Mouse (Mus musculus) thymus, postnatal 0 days (tissue): Measurements from ENCODE around the gene Ccdc50. TPM values are rescaled to one million over a fixed set of nuclear protein-coding genes. Genes with fewer than 3 reads are reported as not detected.

Experiments
- DNase-seq: peaks from one replicate; pipeline ENCODE4 v3.0.0-alpha.2; 2015; ENCODE audit warnings: low spot score
- polyA plus RNA-seq: library from polyadenylated mRNA; unstranded; fragments of >200 nt; fragmentation: Nextera tagmentation; extraction: Ambion mirVana; gene quantifications from 2 replicates; pipeline ENCODE4 v1.2.1, GENCODE M21; 2015

Gene Ccdc50
- 19.6 and 24.7 TPM in 2 replicates for polyA plus RNA-seq

DNA sequence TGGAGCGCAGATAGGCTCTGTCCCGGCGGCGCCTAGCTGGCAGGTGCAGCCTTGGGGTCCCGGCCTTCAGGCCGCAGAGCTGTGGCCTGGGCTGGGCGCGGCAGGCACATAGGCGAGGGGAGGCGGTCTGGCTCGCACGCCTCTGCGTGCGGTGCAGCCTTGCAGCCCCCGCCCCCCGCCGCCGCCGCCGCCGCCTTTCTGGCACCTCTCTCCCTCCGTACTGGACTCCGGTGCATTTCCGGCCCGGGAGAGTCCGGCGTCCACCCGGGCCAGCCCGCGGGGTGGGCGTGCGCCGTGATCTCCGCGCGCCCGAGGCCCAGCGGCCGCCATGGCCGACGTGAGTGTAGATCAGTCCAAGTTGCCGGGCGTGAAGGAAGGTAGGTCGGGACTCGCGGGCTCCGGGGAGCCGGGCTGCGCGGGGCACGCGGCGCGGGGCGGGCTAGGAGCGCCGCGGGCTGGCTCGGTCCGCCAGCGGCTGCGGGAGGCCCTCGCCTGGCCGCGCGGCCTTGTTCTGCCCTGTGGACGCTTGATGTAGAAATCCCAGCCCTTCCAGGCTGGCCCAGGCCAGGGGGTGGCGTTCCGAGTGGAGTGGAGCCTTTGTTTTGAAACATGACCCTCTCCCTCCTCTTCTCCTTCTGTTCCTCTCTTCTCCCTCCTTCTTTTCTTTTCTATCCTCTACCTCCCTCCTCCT is at the start of gene Ccdc50:
Ccdc50 (plus strand) TSS at position 109 of the 691 bp plus-strand sequence.
- peak; percentile 47 for DNase-seq

DNA sequence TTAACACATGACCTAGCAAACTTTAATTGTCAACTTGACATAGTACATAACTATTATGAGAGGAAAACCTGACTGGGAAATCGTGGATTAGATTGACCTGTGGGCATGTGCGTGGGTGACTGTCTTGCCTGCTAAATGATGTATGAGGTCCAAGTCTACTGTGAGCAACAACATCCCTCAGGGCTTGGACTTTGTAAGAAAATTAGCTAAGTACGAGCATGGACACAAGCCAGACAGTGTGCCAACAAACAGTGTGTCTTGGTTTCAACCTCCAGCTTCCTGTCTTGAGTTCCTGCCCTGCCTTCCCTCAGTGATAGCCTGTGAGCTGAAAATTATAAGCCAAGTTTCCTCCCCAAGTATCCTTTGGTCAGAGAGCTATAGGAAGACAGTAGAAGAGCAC is 41.1 kb upstream of the Ccdc50 start:
- no peak for DNase-seq

DNA sequence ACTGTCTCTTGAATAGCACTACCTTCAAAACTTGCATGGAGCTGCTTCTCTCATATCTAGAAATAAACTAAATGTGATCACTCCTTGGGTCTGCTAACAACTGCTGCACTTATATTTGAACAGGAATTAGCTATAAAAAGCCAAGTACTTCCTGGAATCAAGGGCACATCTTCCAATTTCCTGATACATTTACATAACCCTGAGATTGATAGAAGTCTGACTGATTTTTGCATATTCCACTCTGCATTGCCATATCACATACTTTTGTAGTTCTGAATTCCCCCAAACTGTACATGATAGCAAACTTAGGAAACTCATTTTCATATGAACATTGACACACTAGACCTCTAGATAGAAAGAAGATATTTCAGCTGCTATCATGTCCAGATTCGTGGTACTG is 40.3 kb upstream of the Ccdc50 start:
- DNase-seq: no peak

DNA sequence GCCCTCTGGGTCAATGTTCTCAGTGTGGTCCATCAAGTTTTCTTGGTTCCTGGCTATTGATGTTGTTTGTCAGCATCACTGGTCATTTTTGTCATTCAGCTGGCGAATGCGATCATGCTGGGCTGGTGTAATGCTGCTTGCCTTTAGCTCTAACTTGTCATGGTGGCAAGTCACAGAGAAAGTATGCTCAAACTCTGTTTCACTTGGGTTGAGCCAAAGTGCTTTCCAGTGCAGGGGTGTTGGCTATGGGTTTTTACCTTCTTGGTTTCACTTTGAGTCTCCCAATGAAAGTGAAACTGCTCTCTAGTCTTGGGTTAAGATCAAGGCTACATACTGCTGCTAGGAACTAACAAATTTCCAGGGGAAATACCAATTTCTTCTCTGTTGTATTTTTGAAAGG is 39.4 kb upstream of the Ccdc50 start:
- DNase-seq: no peak

GRCm38 (mm10) chr16:27349878-27350532 is 38.7 kb upstream of the Ccdc50 start:
- no peak for DNase-seq

DNA sequence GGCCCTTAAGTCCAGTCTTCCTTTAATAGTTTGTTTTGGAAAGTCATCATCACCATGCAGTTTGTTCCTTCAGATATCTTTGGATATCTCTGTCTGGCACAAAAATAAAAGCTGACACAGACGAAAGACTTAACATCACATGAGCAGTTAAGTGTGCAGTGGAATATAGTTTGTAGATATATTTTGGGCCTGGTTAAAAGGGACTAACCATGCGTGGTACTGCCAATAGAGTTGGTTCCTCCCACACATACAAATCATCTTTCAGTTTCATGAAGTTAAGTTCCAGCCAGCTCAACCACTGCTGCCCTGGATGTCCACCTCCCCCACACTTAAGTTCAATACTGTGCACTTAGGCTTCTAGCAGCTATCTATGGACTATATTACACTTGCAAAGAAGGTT is 34.2 kb upstream of the Ccdc50 start:
- no peak for DNase-seq

- no peak for DNase-seq
Measured at GRCm38 (mm10) chr16:27360059-27360458, 28.6 kb upstream of the Ccdc50 start.

DNA sequence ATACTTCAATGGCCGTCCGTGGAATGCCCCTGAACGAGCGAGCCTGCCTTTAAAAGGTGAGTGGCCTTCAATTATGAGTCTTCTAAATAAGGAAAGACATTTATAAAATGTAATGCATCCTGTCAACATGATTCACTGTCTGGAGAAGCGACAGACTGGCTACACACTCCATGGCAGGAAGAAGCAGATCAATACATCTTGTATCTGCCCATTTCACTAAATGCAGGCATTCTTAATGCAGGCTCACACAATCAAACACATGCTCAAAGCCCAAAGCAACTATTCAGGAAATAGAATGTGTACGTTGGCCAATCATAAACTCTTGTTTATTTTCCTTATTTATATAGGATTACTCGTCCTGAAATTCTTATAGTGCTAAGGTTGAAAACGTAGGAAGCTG is 18.5 kb upstream of the Ccdc50 start, which contains the start of gene Uts2b:
Uts2b (minus strand) TSS at position 49 of the 400 bp plus-strand sequence.
- no peak for DNase-seq

- DNase-seq: no peak
Measured at GRCm38 (mm10) chr16:27370700-27371099, 18.0 kb upstream of the Ccdc50 start.

- no peak for DNase-seq
Measured at GRCm38 (mm10) chr16:27374139-27374538, 14.5 kb upstream of the Ccdc50 start.

DNA sequence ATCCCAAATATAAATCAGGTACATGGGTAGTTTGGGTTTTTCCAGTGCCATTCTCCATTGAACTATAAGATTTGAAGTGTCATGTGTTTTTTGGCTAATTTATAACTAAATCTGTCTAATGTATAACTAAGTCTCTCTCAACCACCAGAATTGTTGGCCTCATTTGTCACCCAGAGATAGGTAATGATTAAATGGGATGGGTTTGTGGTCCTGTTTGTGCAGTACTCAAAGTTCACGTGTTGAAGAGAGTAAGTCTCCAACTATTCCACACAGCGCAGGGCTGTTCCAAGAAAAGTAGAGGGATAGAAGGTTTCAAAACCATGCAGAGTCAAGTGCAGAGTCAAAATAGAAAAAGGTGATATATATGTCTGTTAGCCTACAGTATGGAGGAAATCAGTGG is 13.4 kb upstream of the Ccdc50 start:
- no peak for DNase-seq

GRCm38 (mm10) chr16:27376556-27376955 is 12.1 kb upstream of the Ccdc50 start:
- no peak for DNase-seq

- no peak for DNase-seq
Measured at GRCm38 (mm10) chr16:27382217-27382616, 6.5 kb upstream of the Ccdc50 start.

- DNase-seq: no peak
Measured at GRCm38 (mm10) chr16:27384893-27385603, 3.6 kb upstream of the Ccdc50 start.

DNA sequence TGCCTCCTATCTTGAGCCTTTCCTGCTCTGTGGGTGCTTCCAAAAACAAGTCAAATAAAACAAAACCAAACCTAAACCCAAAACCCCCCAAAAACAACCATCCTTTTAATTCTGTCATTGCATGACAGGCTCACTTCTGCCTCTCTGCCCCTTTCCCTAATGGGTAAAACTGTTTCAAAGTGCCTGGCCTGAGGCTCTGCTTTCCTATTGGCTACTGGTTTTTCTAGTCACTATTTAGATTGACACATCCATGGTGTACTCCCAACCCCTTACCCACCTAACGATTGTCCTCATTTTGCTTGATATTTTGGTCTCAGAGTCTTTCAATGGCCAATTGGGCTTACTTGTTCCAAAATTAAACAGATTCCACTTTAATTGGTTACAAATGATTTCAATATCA is 3.0 kb upstream of the Ccdc50 start:
- no peak for DNase-seq

- DNase-seq: no peak
Measured at GRCm38 (mm10) chr16:27386850-27387407, 1.7 kb upstream of the Ccdc50 start.

GRCm38 (mm10) chr16:27387634-27388611 is 746 bp upstream of the Ccdc50 start:
- peak; percentile 5 for DNase-seq

- DNase-seq: no peak
Measured at GRCm38 (mm10) chr16:27389534-27390282, 1.0 kb downstream of the Ccdc50 start.

DNA sequence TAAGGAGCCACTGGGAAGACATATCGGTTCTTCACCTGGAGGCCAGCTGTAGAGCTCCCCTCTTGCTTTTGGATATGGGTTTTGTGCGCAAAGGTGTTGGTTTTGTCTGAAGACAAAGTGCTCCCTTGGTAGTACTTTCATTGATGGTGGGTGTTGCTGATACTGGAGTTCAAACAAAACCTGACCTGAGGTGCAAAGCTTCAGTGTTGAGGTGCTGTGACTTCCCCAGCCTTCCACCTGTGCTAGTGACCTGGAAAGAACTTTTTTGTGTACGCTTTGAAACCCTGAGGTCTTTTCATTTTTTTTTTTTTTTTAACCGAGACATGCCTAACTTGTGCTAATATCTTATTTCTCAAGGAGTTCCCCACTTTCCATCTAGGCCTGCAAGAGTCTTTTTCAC is 1.6 kb downstream of the Ccdc50 start:
- no peak for DNase-seq

DNA sequence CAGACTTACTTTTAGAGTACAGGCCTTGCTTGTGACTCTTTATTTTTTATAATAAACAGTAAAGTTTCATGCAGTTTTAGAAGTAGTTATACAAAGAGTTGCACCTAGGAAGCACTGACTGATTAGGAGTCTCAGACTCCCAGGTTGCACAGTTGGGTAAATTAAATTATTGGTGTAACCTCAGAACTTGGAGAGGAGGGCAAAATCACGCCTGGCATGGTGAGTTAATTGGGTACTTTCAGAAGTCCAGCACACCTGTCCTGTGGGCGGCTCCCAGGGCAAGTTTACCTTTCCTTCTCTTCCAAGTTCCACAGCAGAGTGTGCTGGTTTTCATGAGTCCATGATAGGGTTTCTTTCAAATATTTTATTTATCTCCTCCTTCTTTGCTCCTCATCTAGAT is 3.2 kb downstream of the Ccdc50 start:
- no peak for DNase-seq
